Mouse (Mus musculus): ENCODE measurements at regions not wholly inside any gene's neighbourhood (a gene's known extent, or its start where the extent isn't known, plus 50 kb on each side); places are given as distances from the start of the nearest gene placed in this dataset.
A peak's percentile ranks its signal among the peaks of the same experiment; 100 is the strongest.

- Histone ChIP-seq H3K4me1 (replicated peaks; ENCODE audit: insufficient read depth, low read length) (no peaks in the 10 kb centered on the region; the same call in 1 of the 2 replicates), H3K27me3 (ENCODE audit: insufficient read depth, low read length) (no peaks in the 10 kb centered on the region), H3K4me3 (replicated peaks; ENCODE audit: low read depth, low read length) (no peak overlapping the region), H3K9ac (ENCODE audit: low read depth, low read length) (no peak overlapping the region), H3K27ac (no peak overlapping the region), H3K36me3 (ENCODE audit: insufficient read depth, low read length) (no peaks in the 10 kb centered on the region), H3K9me3 (replicated peaks; ENCODE audit: low read length) (no peaks in the 10 kb centered on the region), H3K4me2 (ENCODE audit: low read length) (no peak overlapping the region)
- DNase-seq (ENCODE audit: low spot score) (no peak), ATAC-seq (replicated peaks; ENCODE audit: low FRiP score, low read depth) (no peak)
- no peak for TF ChIP-seq CTCF (IDR thresholded peaks at IDR 0.05; ENCODE audit: low read depth)
- WGBS, result 92% methylated on average over 2 of the region's 2 CpGs
Measured at GRCm38 (mm10) chr15:63195031-63195430, 649.9 kb downstream of the Gsdmc2 start.

- no peak for TF ChIP-seq CTCF (IDR thresholded peaks at IDR 0.05; ENCODE audit: low read depth)
- Histone ChIP-seq H3K9me3 (replicated peaks; ENCODE audit: low read length) (no peaks in the 10 kb centered on the region), H3K27me3 (ENCODE audit: insufficient read depth, low read length) (no peaks in the 10 kb centered on the region), H3K4me3 (replicated peaks; ENCODE audit: low read depth, low read length) (no peak overlapping the region), H3K9ac (ENCODE audit: low read depth, low read length) (no peak overlapping the region), H3K36me3 (ENCODE audit: insufficient read depth, low read length) (no peaks in the 10 kb centered on the region), H3K4me1 (replicated peaks; ENCODE audit: insufficient read depth, low read length) (no peaks in the 10 kb centered on the region; the same call in 1 of the 2 replicates), H3K4me2 (ENCODE audit: low read length) (no peak overlapping the region), H3K27ac (no peak overlapping the region)
- 0 out of 2 replicates have a peak, but pooled peaks have one; percentile 25 for ATAC-seq (replicated peaks; ENCODE audit: low FRiP score, low read depth)
- no peak for DNase-seq (ENCODE audit: low spot score)
- 0% methylated on average over 1 of the region's 1 CpGs for WGBS
Measured at GRCm38 (mm10) chr15:63194492-63194797, 650.5 kb downstream of the Gsdmc2 start.

GRCm38 (mm10) chr15:63193617-63194491, 651.1 kb downstream of the Gsdmc2 start:
- no peak overlapping the region for H3K4me3 ChIP-seq (replicated peaks; ENCODE audit: low read depth, low read length)
- H3K4me1 ChIP-seq (replicated peaks; ENCODE audit: insufficient read depth, low read length), result no peaks in the 10 kb centered on the region; the same call in 1 of the 2 replicates
- H3K4me2 ChIP-seq (ENCODE audit: low read length), result no peak overlapping the region
- no peak overlapping the region for H3K9ac ChIP-seq (ENCODE audit: low read depth, low read length)
- TF ChIP-seq CTCF (IDR thresholded peaks at IDR 0.05; ENCODE audit: low read depth), result no peak
- peak; percentile 88 for DNase-seq (ENCODE audit: low spot score)
- no peaks in the 10 kb centered on the region for H3K36me3 ChIP-seq (ENCODE audit: insufficient read depth, low read length)
- 49% methylated on average over 2 of the region's 2 CpGs for WGBS
- no peaks in the 10 kb centered on the region for H3K27me3 ChIP-seq (ENCODE audit: insufficient read depth, low read length)
- H3K9me3 ChIP-seq (replicated peaks; ENCODE audit: low read length), result no peaks in the 10 kb centered on the region
- no peak overlapping the region; the same call in 1 of the 2 replicates for H3K27ac ChIP-seq
- peak; percentile 74 for ATAC-seq (replicated peaks; ENCODE audit: low FRiP score, low read depth)

GRCm38 (mm10) chr15:63191731-63192130, 653.2 kb downstream of the Gsdmc2 start:
- no peak overlapping the region for H3K9ac ChIP-seq (ENCODE audit: low read depth, low read length)
- H3K27ac ChIP-seq, result no peak overlapping the region
- TF ChIP-seq CTCF (IDR thresholded peaks at IDR 0.05; ENCODE audit: low read depth), result no peak
- H3K4me1 ChIP-seq (replicated peaks; ENCODE audit: insufficient read depth, low read length), result no peaks in the 10 kb centered on the region; the same call in 1 of the 2 replicates
- ATAC-seq (replicated peaks; ENCODE audit: low FRiP score, low read depth) (no peak), DNase-seq (ENCODE audit: low spot score) (no peak)
- H3K4me3 ChIP-seq (replicated peaks; ENCODE audit: low read depth, low read length), result no peak overlapping the region
- no peak overlapping the region for H3K4me2 ChIP-seq (ENCODE audit: low read length)
- no peaks in the 10 kb centered on the region for H3K27me3 ChIP-seq (ENCODE audit: insufficient read depth, low read length)
- no peaks in the 10 kb centered on the region for H3K36me3 ChIP-seq (ENCODE audit: insufficient read depth, low read length)
- 83% methylated on average over 2 of the region's 2 CpGs for WGBS
- no peaks in the 10 kb centered on the region for H3K9me3 ChIP-seq (replicated peaks; ENCODE audit: low read length)

GRCm38 (mm10) chr15:63190086-63190485, 654.9 kb downstream of the Gsdmc2 start:
- no peak overlapping the region for H3K9ac ChIP-seq (ENCODE audit: low read depth, low read length)
- no peaks in the 10 kb centered on the region for H3K27me3 ChIP-seq (ENCODE audit: insufficient read depth, low read length)
- H3K36me3 ChIP-seq (ENCODE audit: insufficient read depth, low read length), result no peaks in the 10 kb centered on the region
- H3K4me2 ChIP-seq (ENCODE audit: low read length), result no peak overlapping the region
- peak; percentile 53 for DNase-seq (ENCODE audit: low spot score)
- H3K4me3 ChIP-seq (replicated peaks; ENCODE audit: low read depth, low read length), result no peak overlapping the region
- H3K9me3 ChIP-seq (replicated peaks; ENCODE audit: low read length), result no peaks in the 10 kb centered on the region
- WGBS, result 24% methylated on average over 2 of the region's 2 CpGs
- no peak for ATAC-seq (replicated peaks; ENCODE audit: low FRiP score, low read depth)
- no peaks in the 10 kb centered on the region; the same call in 1 of the 2 replicates for H3K4me1 ChIP-seq (replicated peaks; ENCODE audit: insufficient read depth, low read length)
- H3K27ac ChIP-seq, result no peak overlapping the region
- no peak for TF ChIP-seq CTCF (IDR thresholded peaks at IDR 0.05; ENCODE audit: low read depth)

GRCm38 (mm10) chr15:63171003-63171402, 674.0 kb downstream of the Gsdmc2 start:
- Histone ChIP-seq H3K27me3 (ENCODE audit: insufficient read depth, low read length) (no peaks in the 10 kb centered on the region), H3K9ac (ENCODE audit: low read depth, low read length) (no peak overlapping the region), H3K4me2 (ENCODE audit: low read length) (no peak overlapping the region), H3K4me1 (replicated peaks; ENCODE audit: insufficient read depth, low read length) (no peaks in the 10 kb centered on the region), H3K4me3 (replicated peaks; ENCODE audit: low read depth, low read length) (no peak overlapping the region), H3K27ac (no peak overlapping the region), H3K36me3 (ENCODE audit: insufficient read depth, low read length) (no peaks in the 10 kb centered on the region), H3K9me3 (replicated peaks; ENCODE audit: low read length) (no peaks in the 10 kb centered on the region)
- DNase-seq (ENCODE audit: low spot score) (no peak), ATAC-seq (replicated peaks; ENCODE audit: low FRiP score, low read depth) (no peak)
- no peak for TF ChIP-seq CTCF (IDR thresholded peaks at IDR 0.05; ENCODE audit: low read depth)
